ENCODE assay signal across 18 mouse cellular contexts in genomic region chr6:73011827-73012226, GRCm38 (mm10). TPM values are rescaled to one million over a fixed set of nuclear protein-coding genes. Genes with fewer than 3 reads are reported as not detected.
DNase-seq lines count a peak whose midpoint lies in the region; ATAC-seq and TF ChIP-seq lines count a peak whose summit lies in the region.
"Had no signal": no experiment of that assay in that cellular context is flagged by ENCODE, and none has a peak within 500 bp of the region (broad histone marks: within the 10 kb centered on the region; RNA-seq: fewer than 3 reads in every experiment).

No protein-coding gene starts in this region.

- peak; percentile 25; the same call in 1 of the 2 replicates for ATAC-seq in forebrain, postnatal 0 days
- ATAC-seq in forebrain, embryonic 15.5 days (replicated peaks) = no peak
- no peak for ATAC-seq in kidney, embryonic 15.5 days (replicated peaks; ENCODE audit: low FRiP score)
- ATAC-seq in midbrain, postnatal 0 days (ENCODE audit: low FRiP score) = no peak
- ATAC-seq: CD4-positive, CD25-positive, alpha-beta regulatory T cell, adult 4 months; inflammation-experienced regulatory T-cells, adult 6 months; midbrain, embryonic 16.5 days; Patski had no signal

- H3K4me1 ChIP-seq in forebrain, postnatal 0 days (ENCODE audit: insufficient read depth) = no peaks in the 10 kb centered on the region
- H3K4me1 ChIP-seq in forebrain, embryonic 15.5 days = peaks cover 4% of the 10 kb centered on the region; the same call in 1 of the 2 replicates
- peaks cover 16% of the 10 kb centered on the region for H3K4me1 ChIP-seq in kidney, embryonic 15.5 days
- H3K4me1 ChIP-seq in midbrain, postnatal 0 days (ENCODE audit: insufficient read depth, low read length) = no peaks in the 10 kb centered on the region
- H3K4me1 ChIP-seq in midbrain, embryonic 10.5 days = peaks cover 12% of the 10 kb centered on the region
- H3K4me1 ChIP-seq: embryonic facial prominence, embryonic 15.5 days; liver, embryonic 15.5 days had no signal

- H3K9me3 ChIP-seq in forebrain, postnatal 0 days (ENCODE audit: low read length) = no peaks in the 10 kb centered on the region
- H3K9me3 ChIP-seq in forebrain, embryonic 15.5 days = no peaks in the 10 kb centered on the region
- no peaks in the 10 kb centered on the region for H3K9me3 ChIP-seq in kidney, embryonic 15.5 days (replicated peaks)
- no peaks in the 10 kb centered on the region for H3K9me3 ChIP-seq in midbrain, postnatal 0 days (ENCODE audit: low read length)
- H3K9me3 ChIP-seq in midbrain, embryonic 10.5 days (replicated peaks) = no peaks in the 10 kb centered on the region
- H3K9me3 ChIP-seq: embryonic facial prominence, embryonic 15.5 days; heart, embryonic 13.5 days; limb, embryonic 10.5 days; liver, embryonic 15.5 days had no signal

- H3K36me3 ChIP-seq in forebrain, postnatal 0 days (ENCODE audit: insufficient read depth) = no peaks in the 10 kb centered on the region
- H3K36me3 ChIP-seq in forebrain, embryonic 15.5 days = no peaks in the 10 kb centered on the region
- H3K36me3 ChIP-seq in kidney, embryonic 15.5 days = no peaks in the 10 kb centered on the region
- H3K36me3 ChIP-seq in midbrain, postnatal 0 days (ENCODE audit: insufficient read depth, low read length) = no peaks in the 10 kb centered on the region
- no peaks in the 10 kb centered on the region for H3K36me3 ChIP-seq in midbrain, embryonic 10.5 days
- H3K36me3 ChIP-seq: embryonic facial prominence, embryonic 15.5 days; heart, embryonic 13.5 days; limb, embryonic 10.5 days; liver, embryonic 15.5 days had no signal

- H3K27ac ChIP-seq in forebrain, postnatal 0 days (ENCODE audit: low read depth, low read length) = no peak overlapping the region
- no peak overlapping the region for H3K27ac ChIP-seq in forebrain, embryonic 15.5 days (replicated peaks)
- H3K27ac ChIP-seq in kidney, embryonic 15.5 days = no peak overlapping the region
- H3K27ac ChIP-seq in midbrain, postnatal 0 days (ENCODE audit: low read depth, low read length) = no peak overlapping the region
- no peak overlapping the region for H3K27ac ChIP-seq in midbrain, embryonic 10.5 days (replicated peaks)
- H3K27ac ChIP-seq: heart, embryonic 13.5 days; layer of hippocampus, adult 2 months; limb, embryonic 10.5 days; liver, embryonic 15.5 days had no signal

- TF ChIP-seq CTCF in forebrain, postnatal 0 days (IDR thresholded peaks at IDR 0.05; ENCODE audit: low read depth) = no peak
- TF ChIP-seq CTCF in midbrain, postnatal 0 days (IDR thresholded peaks at IDR 0.05) = no peak

- 45% methylated on average over 6 of the region's 6 CpGs for WGBS in forebrain, postnatal 0 days
- WGBS in forebrain, embryonic 15.5 days = 42% methylated on average over 6 of the region's 6 CpGs
- 72% methylated on average over 6 of the region's 6 CpGs for WGBS in kidney, embryonic 15.5 days
- 71% methylated on average over 6 of the region's 6 CpGs for WGBS in midbrain, postnatal 0 days
- 90% methylated on average over 6 of the region's 6 CpGs for WGBS in midbrain, embryonic 10.5 days

- no peak overlapping the region for H3K9ac ChIP-seq in forebrain, postnatal 0 days
- no peak overlapping the region for H3K9ac ChIP-seq in forebrain, embryonic 15.5 days (replicated peaks)
- H3K9ac ChIP-seq in kidney, embryonic 15.5 days = no peak overlapping the region
- H3K9ac ChIP-seq in midbrain, postnatal 0 days (replicated peaks; ENCODE audit: low read length, poor library complexity, severe bottlenecking) = no peak overlapping the region
- H3K9ac ChIP-seq: embryonic facial prominence, embryonic 15.5 days; heart, embryonic 13.5 days; liver, embryonic 15.5 days had no signal

- peak; percentile 49 for DNase-seq in forebrain, postnatal 0 days
- DNase-seq in kidney, postnatal 14 days = peak; percentile 42
- peak; percentile 37 for DNase-seq in midbrain, postnatal 0 days (ENCODE audit: low spot score)
- DNase-seq in midbrain, embryonic 10.5 days (ENCODE audit: low spot score) = no peak
- peak; percentile 76 for DNase-seq in lung, postnatal 10 days
- DNase-seq in MN1 (ENCODE audit: low spot score) = no peak
- DNase-seq: thymus, adult 18-20 months had no signal

- H3K4me2 ChIP-seq in forebrain, postnatal 0 days (ENCODE audit: low read depth) = no peak overlapping the region
- H3K4me2 ChIP-seq in forebrain, embryonic 15.5 days (replicated peaks) = no peak overlapping the region
- H3K4me2 ChIP-seq in kidney, embryonic 15.5 days = no peak overlapping the region
- no peak overlapping the region for H3K4me2 ChIP-seq in midbrain, postnatal 0 days (ENCODE audit: low read depth, low read length, poor library complexity, severe bottlenecking)
- H3K4me2 ChIP-seq: embryonic facial prominence, embryonic 15.5 days; heart, embryonic 13.5 days; liver, embryonic 15.5 days had no signal

- no peak overlapping the region for H3K4me3 ChIP-seq in forebrain, postnatal 0 days (ENCODE audit: low read depth, low read length)
- no peak overlapping the region for H3K4me3 ChIP-seq in forebrain, embryonic 15.5 days
- H3K4me3 ChIP-seq in kidney, embryonic 15.5 days (replicated peaks) = no peak overlapping the region
- no peak overlapping the region for H3K4me3 ChIP-seq in midbrain, postnatal 0 days (ENCODE audit: low read depth, low read length)
- H3K4me3 ChIP-seq in midbrain, embryonic 10.5 days = no peak overlapping the region
- H3K4me3 ChIP-seq: embryonic facial prominence, embryonic 15.5 days; heart, embryonic 13.5 days; layer of hippocampus, adult 2 months; limb, embryonic 10.5 days; liver, embryonic 15.5 days had no signal

- H3K27me3 ChIP-seq in forebrain, postnatal 0 days (ENCODE audit: insufficient read depth, low read length) = no peaks in the 10 kb centered on the region
- H3K27me3 ChIP-seq in forebrain, embryonic 15.5 days = no peaks in the 10 kb centered on the region
- no peaks in the 10 kb centered on the region for H3K27me3 ChIP-seq in kidney, embryonic 15.5 days
- no peaks in the 10 kb centered on the region for H3K27me3 ChIP-seq in midbrain, postnatal 0 days (ENCODE audit: insufficient read depth, low read length)
- H3K27me3 ChIP-seq in midbrain, embryonic 10.5 days (ENCODE audit: low read depth, poor library complexity, severe bottlenecking) = no peaks in the 10 kb centered on the region
- H3K27me3 ChIP-seq: embryonic facial prominence, embryonic 15.5 days; heart, embryonic 13.5 days; liver, embryonic 15.5 days; Patski had no signal

RNA-seq across cellular contexts. Expression of gene Tmsb10, which starts 53.3 kb away (rescaled TPM):
- total RNA-seq in forebrain, postnatal 0 days (2014; rRNA removed) = 862 and 4,132 TPM in 2 replicates
- polyA plus RNA-seq in forebrain, postnatal 0 days (2015; fragmentation: Nextera tagmentation; extraction: Ambion mirVana) = 5,770 and 6,801 TPM in 2 replicates
- polyA plus RNA-seq in forebrain, embryonic 15.5 days (2015; fragmentation: Nextera tagmentation; extraction: Ambion mirVana) = 4,419 and 4,667 TPM in 2 replicates
- 2,212 and 2,256 TPM in 2 replicates for polyA plus RNA-seq in kidney, embryonic 15.5 days (2015; fragmentation: Nextera tagmentation; extraction: Ambion mirVana)
- total RNA-seq in midbrain, postnatal 0 days (2014; rRNA removed) = 504 and 572 TPM in 2 replicates
- polyA plus RNA-seq in midbrain, postnatal 0 days (2015; fragmentation: Nextera tagmentation; extraction: Ambion mirVana) = 6,498 and 6,879 TPM in 2 replicates
- polyA plus RNA-seq in midbrain, embryonic 10.5 days (2016; fragmentation: Nextera tagmentation; extraction: Ambion mirVana) = 2,755 and 2,780 TPM in 2 replicates

Comparison
In these comparisons a context has a peak if more than half of its experiments do, and no peak if none do; other contexts are left out.
1. DNase-seq: peak in forebrain, postnatal 0 days (single experiment), kidney, postnatal 14 days (single experiment), midbrain, postnatal 0 days (single experiment) and lung, postnatal 10 days (single experiment); none in midbrain, embryonic 10.5 days (single experiment) and MN1 (single experiment).